In genomic region chr13:97409891-97410525, GRCm38 (mm10) we compare ENCODE assay signal across 16 mouse cellular contexts.
DNase-seq lines count a peak whose midpoint lies in the region; ATAC-seq lines count a peak whose summit lies in the region.
"Had no signal": no experiment of that assay in that cellular context is flagged by ENCODE, and none has a peak within 500 bp of the region (broad histone marks: within the 10 kb centered on the region; RNA-seq: fewer than 3 reads in every experiment).

No protein-coding gene starts in this region.

- no peak overlapping the region for H3K4me3 ChIP-seq in hindbrain, embryonic 15.5 days
- H3K4me3 ChIP-seq in neural tube, embryonic 14.5 days (ENCODE audit: low read depth, low read length): no peak overlapping the region
- H3K4me3 ChIP-seq: erythroblast, embryonic 14.5 days; heart, embryonic 13.5 days; limb, embryonic 12.5 days had no signal

- intact Hi-C loops in left cerebral cortex, postnatal 4 days (cut with DNase I): no loop called here
- intact Hi-C loops in left cerebral cortex, postnatal 25 days (cut with DNase I): no loop called here

- no peaks in the 10 kb centered on the region for H3K36me3 ChIP-seq in hindbrain, embryonic 15.5 days
- H3K36me3 ChIP-seq in neural tube, embryonic 14.5 days (ENCODE audit: control insufficient read depth, insufficient read depth, low read length): no peaks in the 10 kb centered on the region
- H3K36me3 ChIP-seq: heart, embryonic 13.5 days; limb, embryonic 12.5 days had no signal

- no peak overlapping the region; the same call in 1 of the 2 replicates for H3K27ac ChIP-seq in hindbrain, embryonic 15.5 days (replicated peaks)
- 0 out of 2 replicates have a peak overlapping the region, but pooled peaks have one; percentile 31 for H3K27ac ChIP-seq in neural tube, embryonic 14.5 days (ENCODE audit: low read depth, low read length)
- H3K27ac ChIP-seq: heart, embryonic 13.5 days had no signal

- no peak overlapping the region for H3K9ac ChIP-seq in hindbrain, embryonic 15.5 days
- H3K9ac ChIP-seq in neural tube, embryonic 14.5 days (replicated peaks; ENCODE audit: low read depth, low read length): no peak overlapping the region; the same call in 1 of the 2 replicates
- H3K9ac ChIP-seq: heart, embryonic 13.5 days; limb, embryonic 12.5 days; lung, embryonic 14.5 days had no signal

- WGBS in hindbrain, embryonic 15.5 days: 36% methylated on average over 6 of the region's 6 CpGs
- 37% methylated on average over 6 of the region's 6 CpGs for WGBS in neural tube, embryonic 14.5 days

- peak; percentile 53 to 65 for DNase-seq in cerebellum, postnatal 10 days
- DNase-seq in cerebellum, adult 11 months: no peak
- peak; percentile 53 for DNase-seq in left cerebral cortex, postnatal 4 days
- no peak for DNase-seq in left cerebral cortex, postnatal 25 days (ENCODE audit: low spot score in 2 of 2)
- no peak for DNase-seq in spleen, postnatal 14 days (ENCODE audit: low spot score in 2 of 2)
- DNase-seq in adrenal gland, adult 2 months: no peak
- DNase-seq: adrenal gland, adult 8-10 months; cerebellum, postnatal 36 days; gastrocnemius, postnatal 10 days; layer of hippocampus, adult 9-11 months had no signal

- H3K27me3 ChIP-seq in hindbrain, embryonic 15.5 days: no peaks in the 10 kb centered on the region
- no peaks in the 10 kb centered on the region for H3K27me3 ChIP-seq in neural tube, embryonic 14.5 days (ENCODE audit: control insufficient read depth, insufficient read depth, low read length)
- H3K27me3 ChIP-seq: limb, embryonic 12.5 days had no signal

- H3K4me1 ChIP-seq in hindbrain, embryonic 15.5 days (replicated peaks): peaks cover 42% of the 10 kb centered on the region
- peaks cover 13% of the 10 kb centered on the region; the same call in 1 of the 2 replicates for H3K4me1 ChIP-seq in neural tube, embryonic 14.5 days (ENCODE audit: control insufficient read depth, insufficient read depth, low read length)

- H3K9me3 ChIP-seq in hindbrain, embryonic 15.5 days: no peaks in the 10 kb centered on the region
- no peaks in the 10 kb centered on the region for H3K9me3 ChIP-seq in neural tube, embryonic 14.5 days (ENCODE audit: control insufficient read depth, low read length)
- H3K9me3 ChIP-seq: limb, embryonic 12.5 days had no signal

- H3K4me2 ChIP-seq in hindbrain, embryonic 15.5 days: no peak overlapping the region
- H3K4me2 ChIP-seq in neural tube, embryonic 14.5 days (ENCODE audit: low read depth, low read length): no peak overlapping the region
- H3K4me2 ChIP-seq: heart, embryonic 13.5 days; limb, embryonic 12.5 days; lung, embryonic 14.5 days had no signal

- ATAC-seq in hindbrain, embryonic 15.5 days (ENCODE audit: low FRiP score, low read depth): peak; percentile 55
- peak; percentile 39; the same call in 1 of the 2 replicates for ATAC-seq in neural tube, embryonic 14.5 days (ENCODE audit: low read depth)

Comparison
In these comparisons a context has a peak if more than half of its experiments do, and no peak if none do; other contexts are left out.
1. DNase-seq: peak in cerebellum, postnatal 10 days (2 of 2) and left cerebral cortex, postnatal 4 days (single experiment); none in cerebellum, adult 11 months (single experiment), left cerebral cortex, postnatal 25 days (0 of 2), spleen, postnatal 14 days (0 of 2) and adrenal gland, adult 2 months (single experiment).